In the genomic region with DNA sequence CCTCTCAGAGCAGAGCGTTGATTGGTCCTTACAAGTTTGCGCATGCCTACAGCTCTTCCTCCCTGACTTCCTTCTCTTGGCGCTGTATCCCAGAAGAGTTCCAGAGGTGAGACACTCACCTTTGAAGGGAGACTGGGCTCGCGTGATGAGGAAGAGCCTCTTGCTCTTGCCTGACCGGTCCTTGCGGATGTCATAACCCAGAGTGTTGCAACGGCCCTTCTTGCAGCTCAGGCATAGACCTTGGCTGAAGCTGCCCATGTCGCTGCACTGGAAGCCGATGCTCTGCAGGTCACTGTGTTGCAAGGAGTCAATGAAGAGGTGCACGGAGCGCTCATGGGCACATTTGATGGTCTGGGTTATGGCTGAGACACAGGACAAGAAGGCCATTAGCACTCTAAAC, we compare ENCODE assay signal across 18 mouse cellular contexts.
DNase-seq lines count a peak whose midpoint lies in the region; ATAC-seq and TF ChIP-seq lines count a peak whose summit lies in the region.
"Had no signal": no experiment of that assay in that cellular context is flagged by ENCODE, and none has a peak within 500 bp of the region (broad histone marks: within the 10 kb centered on the region; RNA-seq: fewer than 3 reads in every experiment).

No protein-coding gene starts in this region.

- H3K36me3 ChIP-seq in liver, adult 2 months (ENCODE audit: control insufficient read depth, insufficient read depth, low read length), result peaks cover 18% of the 10 kb centered on the region; the same call in 1 of the 2 replicates
- H3K36me3 ChIP-seq in liver, embryonic 12.5 days, result no peaks in the 10 kb centered on the region
- H3K36me3 ChIP-seq in liver, postnatal 0 days (replicated peaks; ENCODE audit: insufficient read depth, low read length), result 0 out of 2 replicates have a peak, but pooled peaks cover 8% of the 10 kb centered on the region
- H3K36me3 ChIP-seq: kidney, embryonic 15.5 days; midbrain, embryonic 13.5 days; neural tube, embryonic 12.5 days had no signal

- TF ChIP-seq EP300 in liver, postnatal 0 days (IDR thresholded peaks at IDR 0.05; ENCODE audit: low read depth), result no peak

- no peaks in the 10 kb centered on the region for H3K4me1 ChIP-seq in liver, adult 2 months (ENCODE audit: control insufficient read depth, insufficient read depth, low read length)
- peaks cover 38% of the 10 kb centered on the region for H3K4me1 ChIP-seq in liver, embryonic 12.5 days
- H3K4me1 ChIP-seq in liver, postnatal 0 days (ENCODE audit: insufficient read depth), result 0 out of 2 replicates have a peak, but pooled peaks cover 5% of the 10 kb centered on the region

- TF ChIP-seq POLR2A in liver, adult 2 months (IDR thresholded peaks at IDR 0.05; ENCODE audit: extremely low read depth, insufficient read depth, low read length), result no peak

- WGBS in liver, adult 2 months, result 51% methylated on average over 12 of the region's 12 CpGs
- WGBS in liver, embryonic 12.5 days (ENCODE audit: insufficient replicate concordance), result 84% methylated on average over 12 of the region's 12 CpGs
- 81% methylated on average over 12 of the region's 12 CpGs for WGBS in liver, postnatal 0 days (ENCODE audit: insufficient replicate concordance)

- TF ChIP-seq CTCF in liver, adult 2 months (IDR thresholded peaks at IDR 0.05; ENCODE audit: low read depth, low read length), result no peak
- TF ChIP-seq CTCF in liver, postnatal 0 days (IDR thresholded peaks at IDR 0.05; ENCODE audit: low read depth), result no peak

- no peak overlapping the region for H3K27ac ChIP-seq in liver, adult 2 months (replicated peaks; ENCODE audit: insufficient read depth, low read depth, low read length)
- H3K27ac ChIP-seq in liver, embryonic 12.5 days, result no peak overlapping the region
- H3K27ac ChIP-seq in liver, postnatal 0 days (ENCODE audit: low read depth), result no peak overlapping the region
- H3K27ac ChIP-seq: forebrain, embryonic 13.5 days; kidney, embryonic 15.5 days; macrophage; midbrain, embryonic 13.5 days; neural tube, embryonic 12.5 days had no signal

- no peaks in the 10 kb centered on the region for H3K27me3 ChIP-seq in liver, adult 2 months (ENCODE audit: control insufficient read depth, insufficient read depth, low read length)
- no peaks in the 10 kb centered on the region; the same call in 1 of the 2 replicates for H3K27me3 ChIP-seq in liver, embryonic 12.5 days (replicated peaks)
- H3K27me3 ChIP-seq in liver, postnatal 0 days (ENCODE audit: insufficient read depth, low read length), result no peaks in the 10 kb centered on the region
- H3K27me3 ChIP-seq: forebrain, embryonic 13.5 days; kidney, embryonic 15.5 days; midbrain, embryonic 13.5 days; neural tube, embryonic 12.5 days had no signal

- no peak for ATAC-seq in liver, embryonic 12.5 days
- peak; percentile 36 for ATAC-seq in liver, postnatal 0 days
- peak; percentile 75; the same call in 1 of the 2 replicates for ATAC-seq in neutrophil, adult 5-6 weeks (ENCODE audit: extremely low read depth, insufficient number of reproducible peaks, low FRiP score, poor library complexity, severe bottlenecking)
- ATAC-seq: forebrain, embryonic 13.5 days; hindbrain, embryonic 16.5 days; intestine, embryonic 16.5 days; midbrain, embryonic 13.5 days had no signal

- H3K4me2 ChIP-seq in liver, embryonic 12.5 days, result no peak overlapping the region
- no peak overlapping the region for H3K4me2 ChIP-seq in liver, postnatal 0 days (ENCODE audit: low read depth, low read length)
- H3K4me2 ChIP-seq: forebrain, embryonic 13.5 days; kidney, embryonic 15.5 days; midbrain, embryonic 13.5 days; neural tube, embryonic 12.5 days had no signal

- no peak overlapping the region for H3K4me3 ChIP-seq in liver, adult 2 months (ENCODE audit: insufficient read depth, low read depth, low read length)
- H3K4me3 ChIP-seq in liver, embryonic 12.5 days, result no peak overlapping the region
- H3K4me3 ChIP-seq in liver, postnatal 0 days (ENCODE audit: low read depth, low read length), result no peak overlapping the region
- H3K4me3 ChIP-seq: forebrain, embryonic 13.5 days; kidney, embryonic 15.5 days; midbrain, embryonic 13.5 days; neural tube, embryonic 12.5 days had no signal

- no peak overlapping the region for H3K9ac ChIP-seq in liver, adult 2 months (ENCODE audit: low read depth, low read length)
- no peak overlapping the region for H3K9ac ChIP-seq in liver, embryonic 12.5 days
- no peak overlapping the region for H3K9ac ChIP-seq in liver, postnatal 0 days (replicated peaks)
- H3K9ac ChIP-seq: forebrain, embryonic 13.5 days; kidney, embryonic 15.5 days; midbrain, embryonic 13.5 days; neural tube, embryonic 12.5 days had no signal

- no peaks in the 10 kb centered on the region for H3K9me3 ChIP-seq in liver, embryonic 12.5 days (replicated peaks)
- H3K9me3 ChIP-seq in liver, postnatal 0 days (ENCODE audit: low read length), result no peaks in the 10 kb centered on the region
- H3K9me3 ChIP-seq: forebrain, embryonic 13.5 days; kidney, embryonic 15.5 days; midbrain, embryonic 13.5 days; neural tube, embryonic 12.5 days had no signal

- H3K79me2 ChIP-seq in liver, adult 2 months (ENCODE audit: control insufficient read depth, insufficient read depth, low read length), result no peaks in the 10 kb centered on the region

- peak; percentile 71 for DNase-seq in liver, adult 2 months (ENCODE audit: extremely low read depth, low read depth, low spot score)
- peak; percentile 88 for DNase-seq in fat pad, adult 2 months (ENCODE audit: extremely low read depth, low read depth, low spot score)
- peak; percentile 60 for DNase-seq in liver, postnatal 0 days
- no peak for DNase-seq in kidney, adult 18-20 months
- DNase-seq in heart, adult 9 months (ENCODE audit: low spot score in 2 of 2), result no peak
- DNase-seq: cerebellum, adult 8-10 months; heart, adult 18-20 months; heart, postnatal 4 days; thymus, postnatal 4 days had no signal

Comparison
In these comparisons a context has a peak if more than half of its experiments do, and no peak if none do; other contexts are left out.
1. DNase-seq: peak in liver, adult 2 months (single experiment), fat pad, adult 2 months (single experiment) and liver, postnatal 0 days (single experiment); none in kidney, adult 18-20 months (single experiment) and heart, adult 9 months (0 of 2).